Mouse (Mus musculus) CH12.LX (cell line): ENCODE measurements around the gene Gtf2ird2. TPM values are rescaled to one million over a fixed set of nuclear protein-coding genes. Genes with fewer than 3 reads are reported as not detected.
A peak's percentile ranks its signal among the peaks of the same experiment; 100 is the strongest.

Experiments
- DNase-seq: peaks from one replicate; pipeline ENCODE4 v3.0.0-alpha.2; 2013; ENCODE audit errors: extremely low read depth
- H3K27ac ChIP-seq: 2 replicates; pipeline ENCODE4 v1.5.1; 2012; ENCODE audit warnings: low read depth, mild to moderate bottlenecking, control low read depth, moderate library complexity; ENCODE audit not compliant: insufficient read depth
- H3K27me3 ChIP-seq: replicated peaks from 2 replicates; pipeline ENCODE3; 2012; ENCODE audit warnings: inconsistent platforms
- H3K36me3 ChIP-seq, 2 experiments: replicated peaks in 1 of 2; 2 replicates each; pipeline versions ENCODE3 to v1.6.1; 2012; ENCODE audit warnings: inconsistent platforms in 1 of 2, low read length in 1 of 2, mild to moderate bottlenecking in 1 of 2, mixed read lengths in 1 of 2, moderate library complexity in 1 of 2; ENCODE audit not compliant: control insufficient read depth in 1 of 2, insufficient read depth in 1 of 2
- H3K4me1 ChIP-seq, 2 experiments: 2 replicates each; pipeline ENCODE4 v1.6.1; 2012; ENCODE audit warnings: inconsistent platforms in 1 of 2, moderate library complexity in 1 of 2; ENCODE audit not compliant: insufficient read depth in 2 of 2, control insufficient read depth in 1 of 2
- H3K4me2 ChIP-seq: 2 replicates; pipeline ENCODE4 v1.6.1; 2012; ENCODE audit warnings: low read depth, mild to moderate bottlenecking, control low read depth; ENCODE audit not compliant: poor library complexity, insufficient read depth, severe bottlenecking
- H3K4me3 ChIP-seq, 3 experiments: fragments of 150-350 bp in 1 of 3; sonication (generic) in 1 of 3; replicated peaks in 1 of 3; 2 replicates each; pipeline versions ENCODE3 to v1.5.1; 2011 to 2012; ENCODE audit warnings: low read depth in 2 of 3, low read length in 2 of 3, mild to moderate bottlenecking in 2 of 3, moderate library complexity in 2 of 3, control low read depth in 1 of 3, improper control_type of control experiment in 1 of 3, inconsistent platforms in 1 of 3, mixed read lengths in 1 of 3; ENCODE audit not compliant: poor library complexity in 1 of 3
- H3K79me2 ChIP-seq: replicated peaks from 2 replicates; pipeline ENCODE4 v1.6.1; 2012; ENCODE audit warnings: mild to moderate bottlenecking, moderate library complexity; ENCODE audit not compliant: control insufficient read depth, poor library complexity, insufficient read depth, severe bottlenecking; ENCODE audit errors: extremely low read depth
- H3K9ac ChIP-seq: 2 replicates; pipeline ENCODE4 v1.6.1; 2012; ENCODE audit warnings: low read depth, mild to moderate bottlenecking, control low read depth, moderate library complexity; ENCODE audit not compliant: insufficient read depth
- H3K9me3 ChIP-seq: replicated peaks from 2 replicates; pipeline ENCODE3; 2012; ENCODE audit warnings: low read length, inconsistent platforms, mixed read lengths
- CHD2 ChIP-seq: IDR thresholded peaks from 2 replicates; pipeline ENCODE4 v1.6.1; 2011; ENCODE audit warnings: low read length, improper control_type of control experiment
- EP300 ChIP-seq: IDR thresholded peaks from 2 replicates; pipeline ENCODE4 v1.6.1; 2011; ENCODE audit warnings: low read length, improper control_type of control experiment
- HCFC1 ChIP-seq: IDR thresholded peaks from 2 replicates; pipeline ENCODE4 v1.6.1; 2012; ENCODE audit warnings: low read depth, mild to moderate bottlenecking, inconsistent platforms, low read length, improper control_type of control experiment
- IRF4 ChIP-seq: IDR thresholded peaks from 2 replicates; pipeline ENCODE4 v1.6.1; 2014; ENCODE audit warnings: low read depth, mild to moderate bottlenecking, inconsistent platforms, low read length, improper control_type of control experiment
- JUN ChIP-seq: IDR thresholded peaks from 2 replicates; pipeline ENCODE4 v1.6.1; 2011; ENCODE audit warnings: low read depth, mild to moderate bottlenecking, low read length, improper control_type of control experiment, moderate library complexity; ENCODE audit not compliant: insufficient read depth
- JUND ChIP-seq: conservative IDR thresholded peaks from 2 replicates; pipeline ENCODE4 v1.6.1; 2011; ENCODE audit warnings: low read depth, low read length, improper control_type of control experiment
- KAT2A ChIP-seq: IDR thresholded peaks from 2 replicates; pipeline ENCODE4 v1.6.1; 2012; ENCODE audit warnings: low read length, improper control_type of control experiment, inconsistent platforms; ENCODE audit not compliant: insufficient replicate concordance
- MAFK ChIP-seq: IDR thresholded peaks from 2 replicates; pipeline ENCODE4 v1.6.1; 2011; ENCODE audit warnings: low read length, improper control_type of control experiment; ENCODE audit not compliant: insufficient replicate concordance
- MAX ChIP-seq: IDR thresholded peaks from 2 replicates; pipeline ENCODE4 v1.6.1; 2011; ENCODE audit warnings: low read length, improper control_type of control experiment
- MAZ ChIP-seq: IDR thresholded peaks from 2 replicates; pipeline ENCODE4 v1.6.1; 2012; ENCODE audit warnings: low read depth, mild to moderate bottlenecking, inconsistent platforms, low read length, improper control_type of control experiment, moderate library complexity
- MEF2A ChIP-seq: IDR thresholded peaks from 2 replicates; pipeline ENCODE4 v1.6.1; 2014; ENCODE audit warnings: low read depth, mild to moderate bottlenecking, inconsistent platforms, low read length, improper control_type of control experiment, borderline replicate concordance
- NRF1 ChIP-seq: IDR thresholded peaks from 2 replicates; pipeline ENCODE4 v1.6.1; 2014; ENCODE audit warnings: low read depth, mild to moderate bottlenecking, inconsistent platforms, low read length, improper control_type of control experiment, moderate library complexity
- PAX5 ChIP-seq: IDR thresholded peaks from 2 replicates; pipeline ENCODE4 v1.6.1; 2012; ENCODE audit warnings: low read length, inconsistent platforms, mixed read lengths
- POLR2A ChIP-seq: IDR thresholded peaks from 2 replicates; pipeline ENCODE4 v1.6.1; 2011; ENCODE audit warnings: low read depth, mild to moderate bottlenecking, improper control_type of control experiment, low read length
- POLR2AphosphoS2 ChIP-seq: IDR thresholded peaks from 2 replicates; pipeline ENCODE4 v1.6.1; 2011; ENCODE audit warnings: low read depth, low read length, improper control_type of control experiment
- RAD21 ChIP-seq: IDR thresholded peaks from 2 replicates; pipeline ENCODE4 v1.6.1; 2011; ENCODE audit warnings: low read depth, mild to moderate bottlenecking, low read length, improper control_type of control experiment, moderate library complexity
- RCOR1 ChIP-seq: conservative IDR thresholded peaks from 2 replicates; pipeline ENCODE4 v1.6.1; 2012; ENCODE audit warnings: low read depth, mild to moderate bottlenecking, inconsistent platforms, low read length, improper control_type of control experiment
- SMC3 ChIP-seq: IDR thresholded peaks from 2 replicates; pipeline ENCODE4 v1.6.1; 2011; ENCODE audit warnings: low read depth, low read length, improper control_type of control experiment
- TBP ChIP-seq: conservative IDR thresholded peaks from 2 replicates; pipeline ENCODE4 v1.6.1; 2011; ENCODE audit warnings: low read depth, low read length, improper control_type of control experiment
- UBTF ChIP-seq: IDR thresholded peaks from 2 replicates; pipeline ENCODE4 v1.6.1; 2012; ENCODE audit warnings: low read depth, mild to moderate bottlenecking, inconsistent platforms, low read length, improper control_type of control experiment, moderate library complexity
- ZC3H11A ChIP-seq: IDR thresholded peaks from 2 replicates; pipeline ENCODE4 v1.6.1; 2012; ENCODE audit warnings: low read depth, mild to moderate bottlenecking, inconsistent platforms, low read length, improper control_type of control experiment
- ZKSCAN1 ChIP-seq: IDR thresholded peaks from 2 replicates; pipeline ENCODE4 v1.6.1; 2012; ENCODE audit warnings: low read depth, inconsistent platforms, low read length, improper control_type of control experiment, borderline replicate concordance
- dilution Hi-C: fragments of 300-500 bp; cut with MboI; formaldehyde crosslinking; loops from 2 replicates; pipeline ENCODE4 v1.14.3; 2020; ENCODE audit warnings: low sequenced_read_pairs; ENCODE audit not compliant: extremely low pct_unique_long_range_greater_than_20kb, extremely low pct_ligation_motif_present
- in situ Hi-C: fragments of 300-500 bp; cut with MboI; formaldehyde crosslinking; loops from 3 replicates; pipeline ENCODE4 v1.14.3; 2019; ENCODE audit warnings: low sequenced_read_pairs, low pct_ligation_motif_present, low pct_unique_long_range_greater_than_20kb, mixed read lengths
- polyA plus RNA-seq: library from polyadenylated mRNA; unstranded; fragments of >175 nt; gene quantifications from 2 replicates; pipeline ENCODE4 v1.2.1, GENCODE M21; 2012; ENCODE audit warnings: low read depth; ENCODE audit not compliant: insufficient read length
- total RNA-seq, 2 experiments: library from RNA; depleted of rRNA; stranded (reverse); fragments of 300-350 nt in 1 of 2; fragments of >200 nt in 1 of 2; gene quantifications; 2 replicates each; pipeline ENCODE4 v1.2.3; 2012 to 2014

Gene Gtf2ird2
- total and polyA plus RNA-seq, 3 experiments: 1.9 to 9.7 (median 4.7) TPM

DNA sequence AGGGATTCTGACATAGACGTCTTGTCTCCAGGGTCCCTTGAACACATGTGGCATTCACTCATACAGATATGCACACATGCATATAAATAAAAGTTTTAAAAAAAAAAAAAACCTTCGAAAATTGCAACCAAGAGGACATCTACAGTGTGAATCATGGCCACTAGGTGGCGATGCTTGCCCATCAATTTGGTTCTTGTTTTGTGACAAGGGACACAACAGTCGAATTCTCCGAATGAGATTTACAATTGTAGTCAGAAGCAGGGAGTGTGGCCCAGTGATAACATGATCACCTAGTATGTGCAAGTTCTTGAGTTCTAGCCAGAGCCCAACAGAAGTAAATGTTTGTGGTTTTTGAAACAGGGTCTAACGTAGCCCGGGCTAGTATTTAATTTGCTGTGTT is 3.9 kb upstream of the Gtf2ird2 start (continued):
- 0 out of 2 replicates have a peak, but pooled peaks have one; percentile 48 for TF ChIP-seq MAZ
- no peak for TF ChIP-seq NRF1
- TF ChIP-seq EP300: no peak; the same call in 1 of the 2 replicates
- 0 out of 2 replicates have a peak, but pooled peaks have one; percentile 7 for TF ChIP-seq IRF4
- 0 out of 2 replicates have a peak, but pooled peaks have one; percentile 40 for TF ChIP-seq JUND

DNA sequence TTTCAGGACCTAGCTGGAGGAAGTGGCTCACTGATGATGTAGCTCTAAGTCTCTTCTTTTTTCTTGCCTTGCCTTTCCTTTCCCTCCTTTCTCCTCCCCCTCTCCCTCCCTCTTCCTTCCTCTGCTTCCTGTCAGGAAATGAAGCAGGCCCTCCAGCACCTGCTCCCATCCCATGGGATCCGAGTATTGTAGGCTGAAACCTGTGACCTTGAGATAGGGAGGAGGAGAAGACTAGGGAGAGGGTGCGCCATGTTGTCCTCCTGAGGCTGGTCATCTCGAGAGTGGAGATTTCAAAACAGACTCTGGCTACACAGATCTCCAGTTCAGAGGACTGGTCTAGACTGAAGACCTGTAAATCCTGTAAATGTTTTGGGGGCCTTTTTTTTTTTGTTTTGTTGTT is 1.6 kb upstream of the Gtf2ird2 start:
- no peak overlapping the region for H3K4me2 ChIP-seq
- H3K79me2 ChIP-seq: no peaks in the 10 kb centered on the region
- H3K4me1 ChIP-seq: peaks cover 2 to 39% of the 10 kb centered on the region in 2 experiments; a peak in 3 of 4 replicates
- H3K27ac ChIP-seq: no peak overlapping the region
- H3K36me3 ChIP-seq: peaks cover 0 to 3% of the 10 kb centered on the region in 2 experiments
- H3K27me3 ChIP-seq: no peaks in the 10 kb centered on the region
- H3K9ac ChIP-seq: no peak overlapping the region; the same call in 1 of the 2 replicates
- in situ Hi-C loops (loop anchor here (5.0 kb wide), 2 partner anchors 160 to 310 kb away; no protein-coding TSS in a partner anchor), dilution Hi-C loops (no loop called here)
- TF ChIP-seq RCOR1 (no peak), MAX (no peak), ZKSCAN1 (no peak), RAD21 (no peak), KAT2A (no peak), ZC3H11A (no peak), HCFC1 (no peak), MAZ (no peak), POLR2AphosphoS2 (no peak), PAX5 (no peak), MEF2A (no peak), UBTF (no peak), JUND (no peak), SMC3 (no peak)
- no peaks in the 10 kb centered on the region for H3K9me3 ChIP-seq
- H3K4me3 ChIP-seq: no peak overlapping the region
- no peak for DNase-seq

DNA sequence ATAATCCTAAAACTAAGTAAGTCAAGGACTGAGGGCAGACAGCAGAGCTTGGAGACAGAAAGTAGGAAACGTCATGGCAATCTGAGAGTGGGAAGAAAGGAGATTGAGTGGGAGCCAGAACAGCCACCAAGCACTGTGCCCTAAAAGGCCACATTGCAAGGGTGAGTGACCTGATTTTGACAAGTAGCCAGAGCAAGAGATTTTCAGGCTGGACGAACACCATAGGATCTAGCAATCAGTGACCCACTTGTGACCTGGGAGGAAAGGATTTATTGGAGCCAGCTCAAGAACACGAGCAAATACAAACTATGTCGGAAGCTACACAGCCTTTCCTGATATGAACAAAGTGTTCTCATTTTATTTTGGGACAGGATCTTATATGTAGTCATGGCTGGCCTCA is 1.1 kb upstream of the Gtf2ird2 start:
- Histone ChIP-seq H3K4me1 (peaks cover 2 to 34% of the 10 kb centered on the region in 2 experiments; a peak in 3 of 4 replicates), H3K27me3 (no peaks in the 10 kb centered on the region), H3K9me3 (peaks cover 4% of the 10 kb centered on the region), H3K79me2 (no peaks in the 10 kb centered on the region), H3K4me3 (peak overlapping the region in 1 of 3 experiments; percentile 66), H3K9ac (peak overlapping the region; percentile 94; the same call in 1 of the 2 replicates), H3K4me2 (peak overlapping the region; percentile 74), H3K27ac (no peak overlapping the region), H3K36me3 (peaks cover 0 to 3% of the 10 kb centered on the region in 2 experiments)
- in situ Hi-C loops (loop anchor here (5.0 kb wide), 2 partner anchors 160 to 310 kb away; no protein-coding TSS in a partner anchor), dilution Hi-C loops (no loop called here)
- no peak for DNase-seq
- no peak for TF ChIP-seq TBP
- TF ChIP-seq CHD2: no peak
- no peak for TF ChIP-seq NRF1
- TF ChIP-seq POLR2AphosphoS2: no peak; the same call in 1 of the 2 replicates
- TF ChIP-seq MAFK: no peak
- TF ChIP-seq POLR2A: no peak
- no peak for TF ChIP-seq RAD21
- no peak for TF ChIP-seq SMC3
- TF ChIP-seq JUN: no peak
